Mouse (Mus musculus): ENCODE measurements around the gene Hectd1. TPM values are rescaled to one million over a fixed set of nuclear protein-coding genes. Genes with fewer than 3 reads are reported as not detected.
A peak's percentile ranks its signal among the peaks of the same experiment; 100 is the strongest.

Hectd1 gene
- polyA plus RNA-seq, 1 experiment: 34.3 TPM

- Histone ChIP-seq H3K4me1 (ENCODE audit: control insufficient read depth, insufficient read depth, low read length) (peaks cover 3% of the 10 kb centered on the region; the same call in 1 of the 2 replicates), H3K4me3 (ENCODE audit: insufficient read depth, low read length) (no peak overlapping the region), H3K27ac (ENCODE audit: insufficient read depth, low read depth, low read length) (no peak overlapping the region)
- TF ChIP-seq POLR2A (IDR thresholded peaks at IDR 0.05; ENCODE audit: borderline replicate concordance, low read depth, low read length) (no peak), CTCF (IDR thresholded peaks at IDR 0.05; ENCODE audit: low read depth, low read length) (peak; percentile 67)
Observed at GRCm38 (mm10) chr12:51741690-51742089, 87.6 kb downstream of the Hectd1 start.

- no peak for TF ChIP-seq CTCF (IDR thresholded peaks at IDR 0.05; ENCODE audit: low read depth, low read length)
- TF ChIP-seq POLR2A (IDR thresholded peaks at IDR 0.05; ENCODE audit: borderline replicate concordance, low read depth, low read length): no peak
- no peak overlapping the region for H3K27ac ChIP-seq (ENCODE audit: insufficient read depth, low read depth, low read length)
- no peak overlapping the region for H3K4me3 ChIP-seq (ENCODE audit: insufficient read depth, low read length)
- H3K4me1 ChIP-seq (ENCODE audit: control insufficient read depth, insufficient read depth, low read length): peaks cover 3% of the 10 kb centered on the region; the same call in 1 of the 2 replicates
Observed at GRCm38 (mm10) chr12:51736807-51737206, 92.5 kb downstream of the Hectd1 start.

GRCm38 (mm10) chr12:51736381-51736780 is 93.0 kb downstream of the Hectd1 start:
- Histone ChIP-seq H3K27ac (ENCODE audit: insufficient read depth, low read depth, low read length) (no peak overlapping the region), H3K4me1 (ENCODE audit: control insufficient read depth, insufficient read depth, low read length) (peaks cover 3% of the 10 kb centered on the region; the same call in 1 of the 2 replicates), H3K4me3 (ENCODE audit: insufficient read depth, low read length) (no peak overlapping the region)
- TF ChIP-seq CTCF (IDR thresholded peaks at IDR 0.05; ENCODE audit: low read depth, low read length): no peak
- TF ChIP-seq POLR2A (IDR thresholded peaks at IDR 0.05; ENCODE audit: borderline replicate concordance, low read depth, low read length): no peak

- H3K4me3 ChIP-seq (ENCODE audit: insufficient read depth, low read length): no peak overlapping the region
- peaks cover 4% of the 10 kb centered on the region for H3K4me1 ChIP-seq (ENCODE audit: control insufficient read depth, insufficient read depth, low read length)
- no peak overlapping the region for H3K27ac ChIP-seq (ENCODE audit: insufficient read depth, low read depth, low read length)
- no peak for TF ChIP-seq POLR2A (IDR thresholded peaks at IDR 0.05; ENCODE audit: borderline replicate concordance, low read depth, low read length)
- no peak for TF ChIP-seq CTCF (IDR thresholded peaks at IDR 0.05; ENCODE audit: low read depth, low read length)
Observed at GRCm38 (mm10) chr12:51735840-51736271, 93.5 kb downstream of the Hectd1 start.

- peaks cover 10% of the 10 kb centered on the region for H3K4me1 ChIP-seq (ENCODE audit: control insufficient read depth, insufficient read depth, low read length)
- no peak for TF ChIP-seq CTCF (IDR thresholded peaks at IDR 0.05; ENCODE audit: low read depth, low read length)
- no peak for TF ChIP-seq POLR2A (IDR thresholded peaks at IDR 0.05; ENCODE audit: borderline replicate concordance, low read depth, low read length)
- no peak overlapping the region for H3K27ac ChIP-seq (ENCODE audit: insufficient read depth, low read depth, low read length)
- H3K4me3 ChIP-seq (ENCODE audit: insufficient read depth, low read length): no peak overlapping the region
Observed at GRCm38 (mm10) chr12:51734605-51735211, 94.6 kb downstream of the Hectd1 start.

- TF ChIP-seq CTCF (IDR thresholded peaks at IDR 0.05; ENCODE audit: low read depth, low read length) (no peak), POLR2A (IDR thresholded peaks at IDR 0.05; ENCODE audit: borderline replicate concordance, low read depth, low read length) (no peak)
- H3K4me1 ChIP-seq (ENCODE audit: control insufficient read depth, insufficient read depth, low read length): peaks cover 21% of the 10 kb centered on the region
- no peak overlapping the region for H3K4me3 ChIP-seq (ENCODE audit: insufficient read depth, low read length)
- H3K27ac ChIP-seq (ENCODE audit: insufficient read depth, low read depth, low read length): peak overlapping the region; percentile 75; the same call in 1 of the 2 replicates
Observed at GRCm38 (mm10) chr12:51729827-51730226, 99.5 kb downstream of the Hectd1 start.

GRCm38 (mm10) chr12:51729058-51729457 is 100.3 kb downstream of the Hectd1 start:
- no peak for TF ChIP-seq POLR2A (IDR thresholded peaks at IDR 0.05; ENCODE audit: borderline replicate concordance, low read depth, low read length)
- Histone ChIP-seq H3K4me1 (ENCODE audit: control insufficient read depth, insufficient read depth, low read length) (peaks cover 21% of the 10 kb centered on the region), H3K4me3 (ENCODE audit: insufficient read depth, low read length) (no peak overlapping the region), H3K27ac (ENCODE audit: insufficient read depth, low read depth, low read length) (peak overlapping the region; percentile 75)

- Histone ChIP-seq H3K4me3 (ENCODE audit: insufficient read depth, low read length) (no peak overlapping the region), H3K4me1 (ENCODE audit: control insufficient read depth, insufficient read depth, low read length) (peaks cover 8% of the 10 kb centered on the region)
- TF ChIP-seq POLR2A (IDR thresholded peaks at IDR 0.05; ENCODE audit: borderline replicate concordance, low read depth, low read length) (no peak), CTCF (IDR thresholded peaks at IDR 0.05; ENCODE audit: low read depth, low read length) (no peak)
Observed at GRCm38 (mm10) chr12:51721836-51722235, 107.5 kb downstream of the Hectd1 start.

GRCm38 (mm10) chr12:51718617-51719016 is 110.7 kb downstream of the Hectd1 start:
- no peak for TF ChIP-seq CTCF (IDR thresholded peaks at IDR 0.05; ENCODE audit: low read depth, low read length)
- TF ChIP-seq POLR2A (IDR thresholded peaks at IDR 0.05; ENCODE audit: borderline replicate concordance, low read depth, low read length): no peak
- peak overlapping the region; percentile 36 for H3K27ac ChIP-seq (ENCODE audit: insufficient read depth, low read depth, low read length)
- H3K4me3 ChIP-seq (ENCODE audit: insufficient read depth, low read length): no peak overlapping the region
- H3K4me1 ChIP-seq (ENCODE audit: control insufficient read depth, insufficient read depth, low read length): peaks cover 8% of the 10 kb centered on the region

More at GRCm38 (mm10) chr12:51721836-51722235, 107.5 kb downstream of the Hectd1 start:
- no peak overlapping the region for H3K27ac ChIP-seq (ENCODE audit: insufficient read depth, low read depth, low read length)

- no peak overlapping the region for H3K4me3 ChIP-seq (ENCODE audit: insufficient read depth, low read length)
- TF ChIP-seq CTCF (IDR thresholded peaks at IDR 0.05; ENCODE audit: low read depth, low read length) (no peak), POLR2A (IDR thresholded peaks at IDR 0.05; ENCODE audit: borderline replicate concordance, low read depth, low read length) (no peak)
- no peak overlapping the region for H3K27ac ChIP-seq (ENCODE audit: insufficient read depth, low read depth, low read length)
- peaks cover 5% of the 10 kb centered on the region; the same call in 1 of the 2 replicates for H3K4me1 ChIP-seq (ENCODE audit: control insufficient read depth, insufficient read depth, low read length)
Observed at GRCm38 (mm10) chr12:51712685-51713084, 116.7 kb downstream of the Hectd1 start.
